Mouse (Mus musculus): ENCODE results near the gene Cdcp1. TPM values are rescaled to one million over a fixed set of nuclear protein-coding genes. Genes with fewer than 3 reads are reported as not detected.

The Cdcp1 gene
- polyA plus RNA-seq, 1 experiment = not detected

GRCm38 (mm10) chr9:123185546-123185945 is 30.3 kb downstream of the Cdcp1 start:
- TF ChIP-seq GATA1 (IDR thresholded peaks at IDR 0.05; ENCODE audit: borderline replicate concordance, low read length) (no peak), FLI1 (IDR thresholded peaks at IDR 0.05; ENCODE audit: low read length) (no peak)
- Histone ChIP-seq H3K4me1 (peaks cover 95% of the 10 kb centered on the region), H3K27me3 (replicated peaks) (no peaks in the 10 kb centered on the region), H3K9me3 (no peaks in the 10 kb centered on the region), H3K4me3 (replicated peaks) (no peak overlapping the region), H3K36me3 (replicated peaks; ENCODE audit: low read length) (no peaks in the 10 kb centered on the region)

DNA sequence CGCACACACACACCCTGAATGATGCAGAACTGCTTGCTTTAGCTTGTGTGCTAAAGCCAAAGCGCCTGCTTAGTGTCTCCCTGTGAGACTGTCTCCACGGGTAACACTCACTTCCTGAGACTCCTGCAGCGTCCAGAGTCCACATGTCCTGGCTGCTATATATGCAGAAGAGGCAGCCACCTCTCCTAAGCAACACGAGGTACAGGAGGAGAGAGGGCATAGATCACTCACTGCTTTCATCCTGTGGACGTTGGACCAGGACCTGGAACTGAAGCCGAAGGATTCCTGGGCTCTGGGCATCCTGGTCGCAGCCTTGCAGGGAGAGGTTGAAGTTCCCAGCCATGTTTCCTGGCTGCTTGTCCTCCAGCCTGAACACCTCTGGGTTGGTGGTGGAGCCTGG is 32.6 kb downstream of the Cdcp1 start:
- no peak for TF ChIP-seq FLI1 (IDR thresholded peaks at IDR 0.05; ENCODE audit: low read length)
- no peak for TF ChIP-seq GATA1 (IDR thresholded peaks at IDR 0.05; ENCODE audit: borderline replicate concordance, low read length)
- H3K27me3 ChIP-seq (replicated peaks) = peaks cover 9% of the 10 kb centered on the region
- peaks cover 3% of the 10 kb centered on the region for H3K36me3 ChIP-seq (replicated peaks; ENCODE audit: low read length)
- H3K9me3 ChIP-seq = no peaks in the 10 kb centered on the region
- peak overlapping the region; percentile 47 for H3K4me3 ChIP-seq (replicated peaks)
- H3K4me1 ChIP-seq = peaks cover 92% of the 10 kb centered on the region

- H3K36me3 ChIP-seq (replicated peaks; ENCODE audit: low read length) = peaks cover 5% of the 10 kb centered on the region
- no peak for TF ChIP-seq FLI1 (IDR thresholded peaks at IDR 0.05; ENCODE audit: low read length)
- no peak for TF ChIP-seq GATA1 (IDR thresholded peaks at IDR 0.05; ENCODE audit: borderline replicate concordance, low read length)
- H3K9me3 ChIP-seq = no peaks in the 10 kb centered on the region
- peaks cover 89% of the 10 kb centered on the region for H3K4me1 ChIP-seq
- peaks cover 9% of the 10 kb centered on the region for H3K27me3 ChIP-seq (replicated peaks)
- no peak overlapping the region for H3K4me3 ChIP-seq (replicated peaks)
Measured at GRCm38 (mm10) chr9:123180003-123180402, 35.8 kb downstream of the Cdcp1 start.

DNA sequence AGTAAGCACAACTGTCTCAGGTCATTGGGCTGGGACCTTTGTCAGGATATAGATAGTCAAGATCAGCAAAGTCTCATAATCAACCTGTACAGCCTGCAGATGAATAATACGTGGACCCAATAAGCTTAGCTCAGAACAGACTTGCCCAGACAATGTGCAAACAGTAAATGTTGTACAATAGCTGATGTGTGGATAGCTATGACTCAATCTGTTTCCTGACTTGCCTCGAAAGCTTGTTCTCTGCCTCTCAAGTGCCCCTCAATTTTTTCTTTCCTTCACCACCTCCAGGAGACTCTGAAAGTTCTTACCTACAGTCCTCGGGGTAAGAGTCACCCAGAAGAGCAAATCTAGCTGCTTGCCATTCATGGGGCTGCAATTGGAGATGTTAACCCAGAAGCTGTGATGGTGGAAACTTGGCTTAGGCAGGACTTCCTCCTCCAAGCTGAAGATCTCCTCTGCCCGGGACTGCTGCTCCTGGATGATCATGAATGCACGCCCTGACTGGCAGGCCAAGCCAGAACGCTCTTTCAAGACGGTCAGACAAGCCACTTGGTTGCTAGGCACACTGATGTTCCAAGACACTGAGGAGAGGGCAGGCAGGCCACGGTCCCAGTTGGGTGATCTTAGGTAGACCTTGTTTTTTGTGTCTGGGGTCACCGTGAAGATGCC is 38.3 kb downstream of the Cdcp1 start:
- Histone ChIP-seq H3K4me3 (replicated peaks) (no peak overlapping the region), H3K4me1 (peaks cover 89% of the 10 kb centered on the region), H3K36me3 (replicated peaks; ENCODE audit: low read length) (peaks cover 9% of the 10 kb centered on the region), H3K9me3 (no peaks in the 10 kb centered on the region), H3K27me3 (replicated peaks) (peaks cover 11% of the 10 kb centered on the region)
- TF ChIP-seq FLI1 (IDR thresholded peaks at IDR 0.05; ENCODE audit: low read length) = no peak
- TF ChIP-seq GATA1 (IDR thresholded peaks at IDR 0.05; ENCODE audit: borderline replicate concordance, low read length) = no peak

DNA sequence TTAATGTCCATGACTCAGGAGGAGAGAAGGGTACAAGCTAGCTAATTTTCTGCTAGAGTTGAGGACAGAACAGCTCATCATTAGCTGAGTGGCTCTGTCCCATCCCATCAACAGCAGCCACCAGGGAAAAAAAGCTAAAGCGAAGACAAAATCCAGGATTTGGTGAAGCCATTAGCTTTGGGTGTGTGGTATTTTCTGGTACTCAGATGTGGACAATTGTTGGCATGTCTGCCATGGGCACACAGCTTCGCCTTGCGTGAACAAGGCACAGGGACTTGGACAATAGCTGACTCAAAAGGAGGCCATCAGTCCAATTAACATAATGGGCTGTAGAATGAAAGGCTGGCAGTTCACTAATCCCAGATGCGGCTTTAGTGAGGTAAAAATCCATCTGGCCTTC is 41.5 kb downstream of the Cdcp1 start:
- H3K36me3 ChIP-seq (replicated peaks; ENCODE audit: low read length) = peaks cover 9% of the 10 kb centered on the region
- H3K27me3 ChIP-seq (replicated peaks) = peaks cover 6% of the 10 kb centered on the region
- H3K9me3 ChIP-seq = no peaks in the 10 kb centered on the region
- no peak overlapping the region for H3K4me3 ChIP-seq (replicated peaks)
- peaks cover 80% of the 10 kb centered on the region for H3K4me1 ChIP-seq
- TF ChIP-seq FLI1 (IDR thresholded peaks at IDR 0.05; ENCODE audit: low read length) = no peak

DNA sequence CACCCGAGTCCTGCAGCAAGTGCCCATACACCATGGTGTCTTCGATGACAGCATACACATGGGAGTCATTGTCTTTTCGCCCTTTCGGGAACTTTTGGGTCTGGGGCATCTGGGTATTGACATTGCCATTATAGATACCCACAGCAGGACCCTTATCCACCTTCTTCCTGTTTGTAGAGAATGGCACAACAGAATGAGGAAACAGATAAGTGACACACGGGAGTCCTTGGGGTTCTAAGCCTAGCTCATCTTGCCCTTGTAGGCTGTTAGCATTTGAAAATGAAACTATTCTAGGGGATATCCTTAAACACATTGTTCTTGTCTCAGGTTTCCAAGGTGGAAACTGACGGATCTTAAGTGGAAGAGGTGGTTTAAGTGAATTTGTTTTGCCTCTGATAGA is 42.1 kb downstream of the Cdcp1 start:
- no peak overlapping the region for H3K4me3 ChIP-seq (replicated peaks)
- H3K36me3 ChIP-seq (replicated peaks; ENCODE audit: low read length) = peaks cover 9% of the 10 kb centered on the region
- H3K9me3 ChIP-seq = no peaks in the 10 kb centered on the region

GRCm38 (mm10) chr9:123165781-123166443 is 49.9 kb downstream of the Cdcp1 start:
- peaks cover 6% of the 10 kb centered on the region for H3K9me3 ChIP-seq
- no peak overlapping the region for H3K4me3 ChIP-seq (replicated peaks)
- TF ChIP-seq GATA1 (IDR thresholded peaks at IDR 0.05; ENCODE audit: borderline replicate concordance, low read length) (no peak), FLI1 (IDR thresholded peaks at IDR 0.05; ENCODE audit: low read length) (no peak)
- H3K27me3 ChIP-seq (replicated peaks) = no peaks in the 10 kb centered on the region
- H3K4me1 ChIP-seq = peaks cover 55% of the 10 kb centered on the region
- H3K36me3 ChIP-seq (replicated peaks; ENCODE audit: low read length) = peaks cover 8% of the 10 kb centered on the region

More for the DNA sequence above, 42.1 kb downstream of the Cdcp1 start:
- Histone ChIP-seq H3K27me3 (replicated peaks) (peaks cover 3% of the 10 kb centered on the region), H3K4me1 (peaks cover 77% of the 10 kb centered on the region)
- TF ChIP-seq FLI1 (IDR thresholded peaks at IDR 0.05; ENCODE audit: low read length) = no peak
- TF ChIP-seq GATA1 (IDR thresholded peaks at IDR 0.05; ENCODE audit: borderline replicate concordance, low read length) = no peak

- peaks cover 13% of the 10 kb centered on the region for H3K36me3 ChIP-seq (replicated peaks; ENCODE audit: low read length)
- H3K4me3 ChIP-seq (replicated peaks) = peak overlapping the region; percentile 88
- no peaks in the 10 kb centered on the region for H3K27me3 ChIP-seq (replicated peaks)
- H3K9me3 ChIP-seq = peaks cover 6% of the 10 kb centered on the region
- TF ChIP-seq GATA1 (IDR thresholded peaks at IDR 0.05; ENCODE audit: borderline replicate concordance, low read length) = no peak
- TF ChIP-seq FLI1 (IDR thresholded peaks at IDR 0.05; ENCODE audit: low read length) = no peak
- H3K4me1 ChIP-seq = peaks cover 72% of the 10 kb centered on the region
Measured at GRCm38 (mm10) chr9:123162985-123163694, 52.7 kb downstream of the Cdcp1 start.

- Histone ChIP-seq H3K36me3 (replicated peaks; ENCODE audit: low read length) (peaks cover 13% of the 10 kb centered on the region), H3K4me1 (peaks cover 67% of the 10 kb centered on the region), H3K27me3 (replicated peaks) (peaks cover 1% of the 10 kb centered on the region), H3K4me3 (replicated peaks) (no peak overlapping the region), H3K9me3 (peaks cover 6% of the 10 kb centered on the region)
- TF ChIP-seq GATA1 (IDR thresholded peaks at IDR 0.05; ENCODE audit: borderline replicate concordance, low read length) (no peak), FLI1 (IDR thresholded peaks at IDR 0.05; ENCODE audit: low read length) (no peak)
Measured at GRCm38 (mm10) chr9:123161792-123162191, 54.0 kb downstream of the Cdcp1 start.

GRCm38 (mm10) chr9:123159330-123159729 is 56.5 kb downstream of the Cdcp1 start:
- H3K4me3 ChIP-seq (replicated peaks) = no peak overlapping the region
- H3K27me3 ChIP-seq (replicated peaks) = peaks cover 3% of the 10 kb centered on the region
- H3K36me3 ChIP-seq (replicated peaks; ENCODE audit: low read length) = peaks cover 13% of the 10 kb centered on the region
- H3K9me3 ChIP-seq = peaks cover 6% of the 10 kb centered on the region
- TF ChIP-seq FLI1 (IDR thresholded peaks at IDR 0.05; ENCODE audit: low read length) (no peak), GATA1 (IDR thresholded peaks at IDR 0.05; ENCODE audit: borderline replicate concordance, low read length) (no peak)
- peaks cover 73% of the 10 kb centered on the region for H3K4me1 ChIP-seq

All from megakaryocyte, embryonic 14.5 days (primary cell).